Comparison of ENCODE assay signal across 9 mouse cellular contexts in genomic region chr8:116814118-116814851, GRCm38 (mm10).
DNase-seq lines count a peak whose midpoint lies in the region; ATAC-seq and TF ChIP-seq lines count a peak whose summit lies in the region.
"Had no signal": no experiment of that assay in that cellular context is flagged by ENCODE, and none has a peak within 500 bp of the region (broad histone marks: within the 10 kb centered on the region; RNA-seq: fewer than 3 reads in every experiment).

No protein-coding gene starts in this region.

- WGBS in heart, adult 2 months = 15% methylated on average over 10 of the region's 10 CpGs
- 25% methylated on average over 10 of the region's 10 CpGs for WGBS in kidney, postnatal 0 days

- no peaks in the 10 kb centered on the region for H3K27me3 ChIP-seq in heart, adult 2 months (ENCODE audit: control insufficient read depth, insufficient read depth, low read length)
- no peaks in the 10 kb centered on the region for H3K27me3 ChIP-seq in kidney, postnatal 0 days (ENCODE audit: insufficient read depth, low read length)

- no peak for TF ChIP-seq POLR2A in heart, adult 2 months (IDR thresholded peaks at IDR 0.05; ENCODE audit: insufficient read depth, low read depth, low read length)

- H3K79me2 ChIP-seq in heart, adult 2 months (replicated peaks; ENCODE audit: control insufficient read depth, insufficient read depth, low read length) = no peaks in the 10 kb centered on the region

- DNase-seq in frontal cortex, postnatal 14 days (ENCODE audit: low spot score in 2 of 2) = no peak
- peak; percentile 16 for DNase-seq in 3T3-L1 (ENCODE audit: low read depth, low spot score)
- peak; percentile 81 for DNase-seq in cerebellum, adult 9-10 months
- peak; percentile 72 to 81 for DNase-seq in heart, adult 2 months
- peak; percentile 85 for DNase-seq in kidney, postnatal 0 days (ENCODE audit: low spot score)
- DNase-seq in right cerebral cortex, postnatal 4 days = peak; percentile 16
- DNase-seq in thymus, postnatal 36 days = no peak

- intact Hi-C loops in heart, adult 2 months (cut with DNase I) = no loop called here

- no peak for TF ChIP-seq CTCF in heart, adult 2 months (IDR thresholded peaks at IDR 0.05)
- TF ChIP-seq CTCF in kidney, postnatal 0 days (IDR thresholded peaks at IDR 0.05; ENCODE audit: low read depth) = no peak

- H3K27ac ChIP-seq in heart, adult 2 months = peak overlapping the region; percentile 27
- H3K27ac ChIP-seq in kidney, postnatal 0 days = peak overlapping the region; percentile 15; the same call in 1 of the 2 replicates
- H3K27ac ChIP-seq: macrophage had no signal

- no peaks in the 10 kb centered on the region for H3K36me3 ChIP-seq in heart, adult 2 months (ENCODE audit: control insufficient read depth, insufficient read depth, low read length)
- H3K36me3 ChIP-seq in kidney, postnatal 0 days (ENCODE audit: insufficient read depth, low read length) = no peaks in the 10 kb centered on the region

- ATAC-seq in frontal cortex, adult (ENCODE audit: low TSS enrichment) = peak; percentile 50; the same call in 1 of the 2 replicates
- ATAC-seq in kidney, postnatal 0 days (replicated peaks; ENCODE audit: low FRiP score, low read depth) = peak; percentile 40

- no peak for TF ChIP-seq EP300 in heart, adult 2 months (IDR thresholded peaks at IDR 0.05; ENCODE audit: insufficient read depth, low read depth, low read length)

- no peak overlapping the region for H3K4me2 ChIP-seq in kidney, postnatal 0 days (ENCODE audit: low read length)

- no peak overlapping the region for H3K4me3 ChIP-seq in heart, adult 2 months
- no peak overlapping the region for H3K4me3 ChIP-seq in kidney, postnatal 0 days (replicated peaks; ENCODE audit: low read depth, low read length)

- peaks cover 2% of the 10 kb centered on the region for H3K4me1 ChIP-seq in heart, adult 2 months (ENCODE audit: control insufficient read depth, insufficient read depth, low read length)
- H3K4me1 ChIP-seq in kidney, postnatal 0 days (replicated peaks; ENCODE audit: insufficient read depth, low read length) = no peaks in the 10 kb centered on the region

- 0 out of 2 replicates have a peak overlapping the region, but pooled peaks have one; percentile 10 for H3K9ac ChIP-seq in heart, adult 2 months (ENCODE audit: low read depth, low read length)
- no peak overlapping the region for H3K9ac ChIP-seq in kidney, postnatal 0 days (ENCODE audit: low read depth, low read length)

- H3K9me3 ChIP-seq in kidney, postnatal 0 days (replicated peaks; ENCODE audit: low read length) = no peaks in the 10 kb centered on the region

Comparison
In these comparisons a context has a peak if more than half of its experiments do, and no peak if none do; other contexts are left out.
1. DNase-seq: peak in 3T3-L1 (single experiment), cerebellum, adult 9-10 months (single experiment), heart, adult 2 months (2 of 2), kidney, postnatal 0 days (single experiment) and right cerebral cortex, postnatal 4 days (single experiment); none in frontal cortex, postnatal 14 days (0 of 2) and thymus, postnatal 36 days (0 of 2).